Mouse (Mus musculus): ENCODE measurements around the gene Gm42878.
A peak's percentile ranks its signal among the peaks of the same experiment; 100 is the strongest.

Gm42878 gene

DNA sequence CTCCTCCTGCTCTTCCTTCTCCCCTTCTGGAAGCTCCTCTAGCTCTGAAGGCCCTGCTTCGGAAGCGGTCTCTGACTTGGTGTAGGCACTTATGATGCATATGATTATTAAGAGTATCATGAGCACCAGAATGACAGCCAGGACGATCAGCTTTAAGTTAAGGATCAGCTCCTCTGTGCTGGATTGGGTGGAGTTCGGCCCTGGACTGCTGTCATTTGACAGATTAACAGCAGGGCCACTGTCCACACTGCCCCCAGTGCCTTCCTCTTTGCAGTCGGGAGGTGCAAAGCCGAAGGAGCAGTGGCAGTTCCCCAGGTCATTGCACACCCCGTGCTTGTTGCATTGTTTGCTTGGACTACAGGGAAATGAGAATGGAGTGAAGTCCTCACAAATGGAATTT is 44.6 kb downstream of the Gm42878 start:
- ATAC-seq (ENCODE audit: low TSS enrichment), result no peak

DNA sequence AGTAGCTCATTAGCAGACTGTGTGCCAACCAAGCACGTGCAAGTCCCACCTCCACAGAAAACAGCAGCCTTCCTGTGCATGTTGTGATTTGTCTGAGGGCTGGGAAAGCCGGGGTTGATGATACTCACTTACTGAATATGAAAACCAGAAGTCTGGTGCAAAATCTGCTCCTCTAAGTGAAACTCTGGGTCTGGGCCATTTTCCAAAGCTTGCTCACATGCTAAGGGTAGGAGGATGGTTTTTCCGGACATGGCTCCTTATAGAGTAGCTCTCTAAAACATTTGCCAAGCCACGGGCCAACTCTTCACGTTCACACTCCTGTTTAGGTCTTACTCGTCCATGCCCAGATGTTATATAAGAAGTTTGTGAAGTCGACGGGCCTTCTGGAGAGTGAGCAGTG is 52.0 kb downstream of the Gm42878 start:
- peak; percentile 89 for ATAC-seq (ENCODE audit: low TSS enrichment)

DNA sequence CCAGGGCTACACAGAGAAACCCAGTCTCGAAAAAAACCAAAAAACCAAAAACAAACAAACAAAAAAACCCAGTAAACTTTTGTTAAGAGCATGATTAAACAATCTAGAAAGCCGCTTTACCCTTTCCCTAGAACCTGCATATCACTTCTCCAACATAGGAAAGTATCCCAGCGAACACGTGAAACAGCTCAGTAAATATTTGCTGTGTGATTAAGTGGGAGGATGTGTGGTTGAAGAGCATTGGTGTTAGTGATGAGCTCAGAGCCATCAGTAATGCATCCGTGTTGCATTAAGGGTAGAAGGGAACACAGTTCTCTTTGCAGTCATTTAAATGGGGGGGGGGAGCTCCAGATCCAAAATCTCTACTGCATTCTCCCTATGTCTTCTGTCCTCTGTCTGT is 60.5 kb downstream of the Gm42878 start:
- no peak for ATAC-seq (ENCODE audit: low TSS enrichment)

DNA sequence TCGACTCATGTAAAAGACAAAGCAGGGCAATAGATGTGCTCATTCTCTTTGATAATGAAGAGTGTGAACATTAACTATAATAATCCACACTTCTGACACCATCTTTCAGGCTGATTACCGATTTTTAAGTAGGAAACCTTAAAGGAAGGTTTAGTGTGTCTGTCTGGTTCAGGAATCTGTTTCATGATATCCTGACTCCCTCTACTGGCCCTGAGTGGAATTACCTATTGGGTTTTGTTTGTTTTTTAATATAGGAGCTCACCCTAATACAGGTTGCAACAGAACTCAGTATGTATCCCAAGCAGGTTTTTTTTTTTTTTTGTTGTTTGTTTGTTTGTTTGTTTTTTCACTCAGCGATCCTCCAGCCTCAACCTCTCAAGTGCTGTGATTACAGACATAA is 67.6 kb downstream of the Gm42878 start:
- peak; percentile 52; the same call in 1 of the 2 replicates for ATAC-seq (ENCODE audit: low TSS enrichment)

DNA sequence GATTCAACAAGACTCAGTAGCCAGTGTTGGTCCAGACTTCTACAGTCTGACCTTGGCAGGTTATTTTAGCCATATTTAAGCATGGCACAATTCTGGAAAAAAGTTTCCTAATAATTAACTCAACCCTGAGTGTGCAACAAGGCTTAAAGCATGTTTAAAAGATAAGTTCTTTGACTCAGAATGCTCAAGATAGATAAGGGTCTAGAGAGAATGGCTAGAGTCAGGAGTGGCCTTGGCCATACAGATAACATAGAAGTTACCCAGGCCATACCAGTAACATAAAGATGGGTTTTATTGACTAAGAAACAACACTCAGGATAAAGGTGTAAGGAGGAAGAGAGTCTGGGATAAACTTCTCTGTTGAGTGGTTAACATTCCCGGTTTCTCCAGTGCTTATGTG is 69.2 kb downstream of the Gm42878 start:
- no peak for ATAC-seq (ENCODE audit: low TSS enrichment)

DNA sequence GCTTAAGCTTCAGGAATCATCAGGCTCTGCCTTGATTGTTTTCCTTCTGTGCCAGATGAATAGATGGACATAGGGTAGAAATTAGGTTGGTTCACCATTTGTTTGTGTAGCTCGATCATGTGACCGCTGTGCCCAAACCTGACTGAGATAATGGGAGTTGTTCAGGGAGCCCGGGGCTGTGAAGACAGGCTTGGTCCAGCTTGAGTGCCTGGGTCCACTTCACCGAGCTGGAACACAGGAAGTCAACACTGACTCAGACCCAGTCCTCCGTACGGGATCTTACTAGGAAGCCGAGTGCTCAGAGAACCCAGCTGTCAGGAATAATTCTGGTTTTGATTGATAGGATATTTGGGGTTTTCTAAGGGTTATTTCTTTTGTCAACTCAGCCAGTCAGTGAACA is 70.7 kb downstream of the Gm42878 start:
- ATAC-seq (ENCODE audit: low TSS enrichment), result no peak

DNA sequence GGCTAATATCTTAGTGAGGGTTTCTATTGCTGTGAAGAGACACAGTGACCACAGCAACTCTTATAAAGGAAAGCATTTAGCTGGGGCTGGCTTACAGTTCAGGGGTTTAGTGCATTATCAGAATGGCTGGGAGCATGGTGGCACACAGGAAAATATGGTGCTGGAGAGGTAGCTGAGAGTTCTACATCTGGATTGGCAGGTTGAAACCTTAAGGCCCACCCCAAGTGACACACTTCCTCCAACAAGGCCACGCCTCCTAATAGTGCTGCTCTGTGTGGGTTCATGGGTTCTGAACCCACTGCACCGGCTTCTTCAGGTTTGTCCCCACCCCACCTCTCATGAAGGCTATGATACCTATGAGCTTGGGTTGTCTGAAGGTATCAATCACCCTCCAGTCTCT is 72.9 kb downstream of the Gm42878 start:
- no peak for ATAC-seq (ENCODE audit: low TSS enrichment)

DNA sequence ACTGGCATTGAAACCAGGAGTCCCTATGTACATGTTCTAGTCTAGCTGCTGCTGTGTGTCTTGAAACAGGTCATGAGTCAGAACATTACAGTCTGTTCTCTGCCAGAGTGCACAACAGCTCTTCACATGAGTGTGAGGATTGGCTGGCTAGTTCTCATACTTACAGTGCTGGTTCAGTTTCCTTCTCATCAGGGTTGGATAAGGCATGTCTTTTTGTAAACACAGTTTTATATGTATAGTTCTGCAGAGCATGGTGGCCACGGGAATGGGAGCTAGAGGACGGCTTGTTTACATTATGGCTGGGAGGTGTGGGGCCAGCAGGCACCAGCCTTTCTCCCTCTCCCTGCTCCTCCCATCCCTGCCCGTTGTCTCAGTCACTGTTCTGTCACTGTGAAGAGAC is 75.7 kb downstream of the Gm42878 start:
- no peak for ATAC-seq (ENCODE audit: low TSS enrichment)

All from frontal cortex, adult (tissue).